Mouse (Mus musculus) lung, embryonic 15.5 days (tissue): ENCODE results near the gene Celf3. TPM values are rescaled to one million over a fixed set of nuclear protein-coding genes. Genes with fewer than 3 reads are reported as not detected.

Experiments used
- ATAC-seq: fragments of 200-750 bp; cut with Nextera tagmentation; 2 replicates; pipeline ENCODE4 v1.8.0; 2017; ENCODE audit warnings: moderate number of reproducible peaks, borderline replicate concordance; ENCODE audit not compliant: low FRiP score, low TSS enrichment; ENCODE audit errors: extremely low read depth
- H3K27ac ChIP-seq: fragments of 300-500 bp; sonication (generic); 2 replicates; pipeline ENCODE4 v1.5.1; 2015; ENCODE audit warnings: moderate library complexity, mild to moderate bottlenecking, inconsistent platforms
- H3K27me3 ChIP-seq: fragments of 300-500 bp; sonication (generic); 2 replicates; pipeline ENCODE4 v1.6.1; 2015; ENCODE audit warnings: inconsistent platforms
- H3K36me3 ChIP-seq: fragments of 300-500 bp; sonication (generic); 2 replicates; pipeline ENCODE4 v1.6.1; 2015; ENCODE audit warnings: inconsistent platforms
- H3K4me1 ChIP-seq: fragments of 300-500 bp; sonication (generic); 2 replicates; pipeline ENCODE4 v1.6.1; 2015; ENCODE audit warnings: inconsistent platforms
- H3K4me2 ChIP-seq: fragments of 300-500 bp; sonication (generic); 2 replicates; pipeline ENCODE4 v1.6.1; 2015; ENCODE audit warnings: inconsistent platforms, mild to moderate bottlenecking, moderate library complexity
- H3K4me3 ChIP-seq: fragments of 300-500 bp; sonication (generic); 2 replicates; pipeline ENCODE4 v1.5.1; 2015; ENCODE audit warnings: mild to moderate bottlenecking, inconsistent platforms
- H3K9ac ChIP-seq: fragments of 300-500 bp; sonication (generic); 2 replicates; pipeline ENCODE4 v1.6.1; 2015; ENCODE audit warnings: inconsistent platforms
- H3K9me3 ChIP-seq: fragments of 300-500 bp; sonication (generic); 2 replicates; pipeline ENCODE4 v1.6.1; 2016; ENCODE audit warnings: inconsistent platforms
- WGBS: fragments of 180-500 bp; shearing (Covaris S2); methylation state at CpG from one replicate; pipeline ENCODE4 v1.1.7; 2015; 5-methylcytosine and 5-hydroxymethylcytosine counted together
- polyA plus RNA-seq: library from polyadenylated mRNA; unstranded; fragments of >200 nt; fragmentation: Nextera tagmentation; extraction: Ambion mirVana; gene quantifications from 2 replicates; pipeline ENCODE4 v1.2.1, GENCODE M21; 2015

The Celf3 gene
- polyA plus RNA-seq, 1 experiment from 2014 or later, result 4.6 TPM

DNA sequence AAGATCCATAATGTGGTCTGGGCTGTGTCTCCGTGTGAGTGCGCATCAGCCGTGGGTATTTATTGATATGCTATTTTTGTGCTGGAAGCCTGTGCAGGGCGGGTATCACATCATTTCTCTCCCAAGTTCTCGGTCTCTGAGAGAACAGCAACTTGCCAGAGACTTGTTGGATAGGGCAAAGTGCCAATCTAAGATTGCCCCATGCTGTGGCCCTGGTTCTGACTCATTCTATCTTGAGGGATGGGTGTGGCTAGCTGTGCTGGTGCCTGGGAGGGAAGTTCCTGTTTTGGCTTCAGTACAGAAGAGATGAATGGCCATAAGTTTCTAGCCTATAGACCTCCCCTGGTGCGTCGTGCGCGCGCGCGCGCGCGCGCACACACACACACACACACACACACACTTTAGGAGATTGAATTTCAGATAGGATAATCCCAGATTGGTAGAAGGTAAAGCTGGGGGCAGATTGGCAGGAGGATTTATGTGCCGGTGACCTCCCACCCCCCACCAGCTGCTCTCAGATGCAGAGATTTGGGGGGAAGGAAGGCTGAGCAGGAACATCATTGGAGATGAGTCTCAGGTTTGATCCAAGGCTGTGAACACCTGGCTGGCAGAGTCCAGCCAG lies 4.8 kb downstream of the Celf3 start:
- Histone ChIP-seq H3K9ac (no peak overlapping the region), H3K27me3 (peaks cover 29% of the 10 kb centered on the region), H3K4me3 (no peak overlapping the region), H3K4me2 (no peak overlapping the region), H3K9me3 (no peaks in the 10 kb centered on the region), H3K27ac (no peak overlapping the region), H3K36me3 (no peaks in the 10 kb centered on the region), H3K4me1 (0 out of 2 replicates have a peak, but pooled peaks cover 3% of the 10 kb centered on the region)
- ATAC-seq, result no peak
- 78% methylated on average over 17 of the region's 17 CpGs for WGBS

DNA sequence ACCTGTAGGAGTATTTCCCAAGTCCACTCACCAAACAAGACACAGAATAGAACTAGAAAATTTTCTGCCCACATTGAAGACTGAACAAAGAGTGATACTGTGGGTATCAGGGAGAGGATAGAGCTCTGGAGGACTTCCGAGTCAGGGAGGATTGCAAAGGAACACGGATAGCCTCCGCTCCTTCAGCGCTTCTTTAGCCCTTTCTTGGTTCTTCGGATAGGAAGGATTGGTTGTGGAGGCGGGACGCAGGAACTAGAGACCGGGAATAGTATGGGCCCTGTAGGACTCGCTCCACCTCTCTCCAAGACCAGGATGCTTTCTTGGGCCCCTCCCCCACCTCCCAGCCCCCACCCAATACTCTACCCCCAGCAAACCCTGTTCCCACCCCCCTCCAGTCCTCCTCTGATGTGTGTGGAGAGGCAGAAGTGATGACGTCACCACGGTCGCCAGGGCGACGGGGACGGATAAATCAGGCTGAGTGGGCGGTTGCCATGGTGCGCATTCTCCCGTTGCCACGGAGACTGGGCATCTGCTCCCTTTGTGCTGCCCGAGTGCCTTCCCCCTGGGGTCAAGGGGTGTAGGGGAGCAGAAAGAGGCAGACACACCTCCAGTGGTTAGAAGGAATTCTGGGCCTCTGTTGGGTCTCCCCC lies 5.8 kb downstream of the Celf3 start:
- Histone ChIP-seq H3K4me1 (0 out of 2 replicates have a peak, but pooled peaks cover 3% of the 10 kb centered on the region), H3K9ac (no peak overlapping the region), H3K27me3 (peaks cover 24% of the 10 kb centered on the region), H3K9me3 (no peaks in the 10 kb centered on the region), H3K27ac (no peak overlapping the region), H3K36me3 (no peaks in the 10 kb centered on the region), H3K4me2 (no peak overlapping the region), H3K4me3 (no peak overlapping the region)
- 22% methylated on average over 20 of the region's 20 CpGs for WGBS
- ATAC-seq, result no peak

DNA sequence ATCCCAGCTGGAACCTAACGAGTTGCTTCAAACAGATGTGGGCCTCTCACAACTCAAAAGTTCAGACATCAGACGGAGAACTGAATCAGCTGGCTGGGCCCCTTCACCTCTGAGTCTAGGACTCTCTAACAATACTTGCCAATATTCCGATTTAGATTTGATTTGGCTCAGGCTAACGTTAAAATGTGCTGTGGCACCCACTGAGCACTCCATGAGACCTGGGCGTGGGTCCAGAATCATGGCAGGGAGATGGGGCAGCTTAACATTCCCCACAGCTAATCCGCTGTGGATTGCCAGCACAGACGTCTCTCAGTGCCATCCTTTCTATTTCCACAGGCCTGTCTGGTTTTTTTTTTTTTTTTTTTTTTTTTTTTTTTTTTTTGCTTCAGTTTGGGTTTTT lies 7.8 kb downstream of the Celf3 start:
- Histone ChIP-seq H3K36me3 (no peaks in the 10 kb centered on the region), H3K4me2 (no peak overlapping the region), H3K27ac (no peak overlapping the region), H3K9ac (no peak overlapping the region), H3K27me3 (peaks cover 6% of the 10 kb centered on the region; the same call in 1 of the 2 replicates), H3K9me3 (no peaks in the 10 kb centered on the region), H3K4me1 (0 out of 2 replicates have a peak, but pooled peaks cover 3% of the 10 kb centered on the region), H3K4me3 (no peak overlapping the region)
- WGBS, result 67% methylated on average over 7 of the region's 7 CpGs
- ATAC-seq, result no peak

DNA sequence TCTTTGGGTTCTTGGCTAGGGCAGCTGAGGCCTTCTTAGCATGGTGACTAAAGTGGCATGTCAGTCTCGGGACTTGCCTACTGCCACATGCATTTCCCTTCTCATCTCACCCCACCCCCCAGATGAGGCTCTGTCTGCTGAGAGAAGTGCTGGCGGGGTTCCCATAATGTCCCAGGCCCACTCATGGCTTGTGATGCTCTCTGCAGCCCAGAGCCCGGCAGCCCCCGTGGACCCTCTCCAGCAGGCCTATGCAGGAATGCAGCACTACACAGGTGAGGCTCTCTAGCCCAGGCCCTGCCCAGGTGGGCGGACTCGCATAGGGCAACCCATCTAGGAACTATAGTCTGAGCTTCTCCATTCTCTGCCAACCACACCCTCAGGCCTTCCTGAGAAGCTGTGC lies 9.5 kb downstream of the Celf3 start:
- 51% methylated on average over 6 of the region's 6 CpGs for WGBS
- Histone ChIP-seq H3K9ac (no peak overlapping the region), H3K4me2 (no peak overlapping the region), H3K9me3 (no peaks in the 10 kb centered on the region), H3K36me3 (no peaks in the 10 kb centered on the region), H3K27ac (no peak overlapping the region), H3K4me3 (no peak overlapping the region), H3K4me1 (0 out of 2 replicates have a peak, but pooled peaks cover 3% of the 10 kb centered on the region), H3K27me3 (no peaks in the 10 kb centered on the region)
- ATAC-seq, result no peak

DNA sequence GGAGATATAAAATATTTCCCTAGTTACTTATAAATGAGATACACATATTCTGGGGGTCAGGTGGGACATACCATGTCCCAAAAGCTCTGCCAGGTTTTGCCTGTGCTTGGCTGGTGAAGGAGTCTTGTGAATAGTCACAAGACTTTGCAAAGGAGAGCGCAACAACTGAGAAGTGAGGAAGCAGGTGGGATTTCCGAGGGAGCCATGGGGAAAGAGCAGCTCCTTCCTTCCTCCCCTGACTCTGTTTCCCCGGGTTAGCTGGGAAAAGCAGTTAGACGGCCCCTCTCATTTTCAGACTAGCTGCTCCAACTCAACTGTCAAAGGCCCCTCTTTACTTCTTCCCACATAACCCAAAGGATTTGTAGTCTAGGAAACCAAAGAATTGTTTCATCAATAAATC lies 19.1 kb downstream of the Celf3 start:
- H3K27me3 ChIP-seq, result no peaks in the 10 kb centered on the region
- no peak overlapping the region for H3K4me3 ChIP-seq
- H3K4me1 ChIP-seq, result no peaks in the 10 kb centered on the region
- ATAC-seq, result no peak
- H3K9me3 ChIP-seq, result no peaks in the 10 kb centered on the region
- no peak overlapping the region for H3K4me2 ChIP-seq
- no peak overlapping the region for H3K9ac ChIP-seq
- 69% methylated on average over 4 of the region's 4 CpGs for WGBS
- H3K36me3 ChIP-seq, result peaks cover 2% of the 10 kb centered on the region; the same call in 1 of the 2 replicates
- no peak overlapping the region for H3K27ac ChIP-seq

DNA sequence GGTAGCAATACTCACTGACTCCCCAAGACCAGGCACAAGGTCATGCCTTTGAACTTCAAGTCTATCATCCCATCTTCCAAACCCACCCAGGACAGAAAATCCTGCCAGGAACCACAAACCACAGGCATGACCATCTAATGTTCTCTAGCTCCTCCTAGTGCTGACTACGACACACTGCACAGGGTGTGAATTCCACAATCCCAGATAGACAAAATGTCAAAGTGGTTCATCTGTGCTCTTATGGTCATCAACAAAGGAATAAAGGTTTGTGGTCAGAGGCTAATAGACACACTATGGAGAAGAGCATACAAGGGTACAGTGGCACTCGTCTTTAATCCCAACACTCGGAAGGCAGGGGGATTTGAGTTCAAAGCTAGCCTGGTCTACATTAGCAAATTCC lies 24.1 kb downstream of the Celf3 start:
- peaks cover 9% of the 10 kb centered on the region; the same call in 1 of the 2 replicates for H3K36me3 ChIP-seq
- H3K27me3 ChIP-seq, result no peaks in the 10 kb centered on the region

DNA sequence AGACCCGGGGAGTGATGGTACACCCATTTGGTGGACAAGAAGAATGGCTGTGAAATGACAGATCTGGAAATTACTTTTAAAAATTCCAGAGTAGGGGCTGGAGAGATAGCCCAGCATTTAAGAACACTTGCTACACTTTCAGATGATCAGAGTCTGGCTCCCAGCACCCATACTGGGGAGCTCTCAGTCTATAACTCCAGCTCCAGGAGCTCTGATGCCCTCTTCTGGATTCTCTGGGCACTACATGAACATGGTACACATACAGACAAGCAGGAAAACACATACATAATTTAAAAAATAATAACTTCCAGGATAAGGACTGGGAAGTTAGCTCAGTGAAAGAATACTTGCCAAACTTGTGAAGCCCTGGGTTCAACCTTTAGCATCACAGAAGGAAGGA lies 28.6 kb downstream of the Celf3 start:
- Histone ChIP-seq H3K27ac (no peak overlapping the region), H3K4me1 (no peaks in the 10 kb centered on the region), H3K36me3 (peaks cover 21% of the 10 kb centered on the region), H3K9me3 (no peaks in the 10 kb centered on the region), H3K4me2 (no peak overlapping the region), H3K27me3 (no peaks in the 10 kb centered on the region), H3K4me3 (no peak overlapping the region), H3K9ac (no peak overlapping the region)
- WGBS, result 87% methylated on average over 1 of the region's 1 CpGs
- ATAC-seq, result no peak

More for the DNA sequence above, 24.1 kb downstream of the Celf3 start:
- Histone ChIP-seq H3K4me1 (no peaks in the 10 kb centered on the region), H3K9me3 (no peaks in the 10 kb centered on the region), H3K9ac (no peak overlapping the region), H3K4me3 (no peak overlapping the region), H3K4me2 (no peak overlapping the region), H3K27ac (no peak overlapping the region)
- ATAC-seq, result no peak
- 81% methylated on average over 3 of the region's 3 CpGs for WGBS

DNA sequence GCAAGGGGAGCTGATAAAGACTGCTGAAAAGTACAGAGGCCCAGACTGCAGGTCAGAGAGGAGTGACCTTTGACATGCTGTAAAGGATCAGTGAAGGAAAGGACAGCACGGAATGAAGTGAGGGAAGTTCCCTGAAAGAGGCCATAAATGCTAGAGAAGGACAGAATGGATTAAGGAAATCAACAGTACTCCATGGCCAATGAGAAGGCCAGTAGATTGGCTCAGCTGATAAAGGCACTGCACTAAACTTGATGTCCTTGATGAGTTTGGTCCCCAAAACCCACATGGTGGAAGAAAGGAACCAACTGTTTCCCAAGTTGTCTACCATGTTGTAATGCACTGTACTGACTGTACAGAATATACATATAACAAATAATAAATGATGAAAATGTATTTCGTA lies 48.6 kb downstream of the Celf3 start:
- Histone ChIP-seq H3K9ac (no peak overlapping the region), H3K4me2 (no peak overlapping the region), H3K27me3 (no peaks in the 10 kb centered on the region), H3K36me3 (peaks cover 14% of the 10 kb centered on the region), H3K4me3 (no peak overlapping the region), H3K4me1 (no peaks in the 10 kb centered on the region), H3K27ac (no peak overlapping the region), H3K9me3 (no peaks in the 10 kb centered on the region)
- 66% methylated on average over 2 of the region's 2 CpGs for WGBS
- ATAC-seq, result no peak

DNA sequence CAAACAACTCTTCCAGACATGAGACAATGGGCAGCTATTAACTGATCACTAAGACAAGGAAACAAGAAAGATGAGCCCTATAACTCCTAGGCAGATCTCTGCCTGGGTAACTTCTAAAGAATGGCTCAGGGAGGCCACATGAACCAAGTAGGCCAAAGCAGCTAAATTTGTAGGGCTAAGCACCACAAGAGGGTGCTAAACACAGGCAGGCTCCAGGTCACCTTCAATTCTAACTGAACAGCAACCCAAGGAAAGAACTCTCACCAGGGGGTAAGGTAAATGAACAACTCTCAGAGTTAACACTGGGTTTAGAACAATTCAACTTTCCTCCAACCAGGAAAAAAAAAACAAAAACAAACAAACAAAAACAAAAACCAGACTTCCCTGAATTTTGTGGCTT lies 55.9 kb downstream of the Celf3 start:
- no peak overlapping the region for H3K9ac ChIP-seq
- H3K9me3 ChIP-seq, result no peaks in the 10 kb centered on the region
- H3K27me3 ChIP-seq, result no peaks in the 10 kb centered on the region
- H3K4me3 ChIP-seq, result no peak overlapping the region
- H3K36me3 ChIP-seq, result peaks cover 7% of the 10 kb centered on the region
- no peaks in the 10 kb centered on the region for H3K4me1 ChIP-seq
- H3K27ac ChIP-seq, result no peak overlapping the region
- no peak for ATAC-seq
- H3K4me2 ChIP-seq, result no peak overlapping the region

DNA sequence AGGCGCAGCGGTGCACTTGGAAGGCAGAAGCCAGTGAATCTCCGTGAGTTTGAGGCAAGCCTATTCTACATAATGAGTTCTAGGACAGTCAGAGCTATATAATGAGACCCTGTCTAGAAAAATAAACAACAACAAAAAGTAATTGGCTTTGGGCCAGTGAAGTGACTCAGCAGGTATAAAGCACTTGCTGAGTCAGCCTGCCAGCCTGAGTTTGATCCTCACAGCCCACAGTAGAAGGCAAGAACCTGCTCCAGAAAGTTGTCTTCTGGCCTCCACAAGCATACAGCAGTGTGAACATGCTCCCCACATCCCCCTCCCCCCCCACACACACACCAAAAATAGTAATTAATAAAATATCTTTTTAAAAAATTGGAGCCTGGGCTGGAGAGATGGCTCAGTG lies 59.1 kb downstream of the Celf3 start:
- H3K9me3 ChIP-seq, result no peaks in the 10 kb centered on the region
- no peak for ATAC-seq
- 90% methylated on average over 3 of the region's 3 CpGs for WGBS
- H3K9ac ChIP-seq, result no peak overlapping the region
- no peak overlapping the region for H3K4me2 ChIP-seq
- H3K36me3 ChIP-seq, result no peaks in the 10 kb centered on the region
- H3K4me3 ChIP-seq, result no peak overlapping the region
- no peaks in the 10 kb centered on the region for H3K27me3 ChIP-seq
- H3K27ac ChIP-seq, result no peak overlapping the region
- no peaks in the 10 kb centered on the region for H3K4me1 ChIP-seq
